Mouse (Mus musculus): ENCODE measurements around the gene Klb. TPM values are rescaled to one million over a fixed set of nuclear protein-coding genes. Genes with fewer than 3 reads are reported as not detected.

Gene Klb
- polyA plus RNA-seq (2012; rRNA removed; ENCODE audit: low replicate concordance) = 21.7 and 46.4 TPM in 2 replicates

DNA sequence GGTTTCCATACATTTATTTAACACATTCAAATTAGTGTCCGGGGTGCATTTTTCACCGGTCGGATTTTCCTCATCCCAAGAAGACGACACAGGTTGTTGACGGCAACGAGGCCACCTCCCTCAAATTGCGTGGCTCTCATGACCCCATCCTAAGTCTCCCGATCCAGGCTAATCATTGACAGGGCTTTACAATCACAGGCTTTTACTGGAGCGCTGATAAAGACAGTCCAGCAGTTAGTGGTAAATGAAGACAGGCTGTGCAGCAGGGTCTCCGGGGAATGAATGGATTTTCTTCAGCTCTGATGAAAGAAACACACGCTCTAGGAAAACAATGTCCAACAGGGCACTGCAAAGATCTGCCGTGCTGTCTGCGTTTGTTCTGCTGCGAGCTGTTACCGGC, at the start of gene Klb:
Gene Klb (plus strand): TSS at position 147 of the 400 bp plus-strand sequence.

DNA sequence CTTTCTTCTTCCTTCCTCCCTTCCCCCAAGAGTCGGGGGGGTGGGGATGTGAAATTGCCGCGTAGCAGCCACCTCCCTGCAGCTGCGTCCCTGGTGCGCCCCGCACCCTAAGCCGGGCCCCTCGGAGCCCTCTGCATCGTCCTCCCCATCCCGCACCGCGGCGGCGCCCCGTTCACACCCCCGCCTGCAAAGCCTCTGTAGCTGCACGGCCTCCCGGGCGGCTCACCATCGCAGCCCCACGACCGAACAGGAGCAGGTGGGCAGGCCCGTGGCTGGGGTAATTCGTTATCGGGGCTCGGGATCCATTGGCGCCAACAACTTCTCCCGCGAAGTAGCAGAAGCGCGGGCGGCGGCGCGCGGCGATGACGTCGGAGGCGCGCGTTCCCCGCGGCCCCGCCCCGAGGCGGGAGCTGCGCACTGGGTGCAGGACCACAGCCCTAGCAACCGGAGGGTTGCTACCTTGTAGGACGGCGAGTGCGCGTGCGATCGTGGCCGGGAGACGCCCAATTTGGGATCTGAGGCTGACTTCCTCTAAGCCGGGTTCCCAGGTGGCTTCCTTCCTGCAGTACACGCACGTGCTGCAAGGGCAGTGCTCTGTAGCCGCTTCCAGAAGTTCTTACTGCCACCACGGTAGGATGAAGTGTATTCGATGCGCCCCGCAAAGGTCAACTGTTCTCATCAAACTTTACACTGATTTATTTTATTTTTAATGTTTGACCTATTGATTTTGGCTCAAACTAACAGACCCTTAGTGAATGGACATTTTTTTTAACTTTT, 12.6 kb upstream of the Klb start, which contains the start of gene Rfc1:
Gene Rfc1 (minus strand): TSS at position 373 of the 777 bp plus-strand sequence.

DNA sequence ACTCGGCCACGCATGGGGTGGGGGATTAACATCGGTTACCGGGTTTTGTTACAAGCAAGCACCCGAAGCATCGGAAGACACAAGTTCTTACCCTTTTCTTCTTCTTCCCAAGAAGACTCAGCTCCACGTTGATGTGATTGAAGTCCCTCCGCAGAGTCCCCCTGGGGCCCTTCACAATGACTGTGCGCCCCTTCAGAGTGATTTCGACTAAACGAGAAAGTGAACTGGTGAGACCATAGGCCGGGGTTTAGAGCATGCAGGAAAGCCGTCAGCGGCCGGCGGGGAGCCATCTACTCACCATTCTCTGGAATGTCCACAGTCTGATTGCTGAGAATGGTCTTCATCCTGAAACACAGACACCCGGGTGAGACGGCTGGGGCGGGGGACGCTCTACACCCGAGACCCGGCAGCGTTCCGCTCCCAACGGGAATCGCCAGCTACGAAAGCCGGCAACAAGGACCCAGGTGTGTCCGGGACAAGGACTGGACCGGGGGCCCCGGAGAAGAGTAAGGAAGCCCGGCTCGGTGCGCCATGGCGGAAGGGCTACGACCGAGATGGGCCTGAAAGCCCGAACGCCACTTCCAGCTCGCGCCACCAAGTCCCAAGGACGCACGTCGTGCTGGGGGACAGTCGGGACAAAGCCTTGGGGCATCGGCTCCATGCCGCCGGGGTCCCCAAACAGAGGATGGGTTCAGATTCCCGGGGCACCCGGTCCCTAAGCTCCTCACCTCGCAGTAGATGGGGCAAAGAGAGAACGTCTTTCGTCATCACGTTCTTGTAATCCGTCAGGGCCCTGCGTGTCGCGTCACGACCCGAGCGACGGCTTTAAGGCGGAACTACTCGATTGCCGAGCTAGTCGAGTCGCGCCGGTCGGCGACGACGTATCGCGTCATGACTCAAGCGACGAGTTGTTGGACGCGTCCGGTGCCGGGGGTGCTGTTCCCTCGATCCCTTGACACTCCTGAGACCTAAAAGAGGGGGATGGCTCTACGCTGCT, 42.8 kb downstream of the Klb start, which contains the start of the genes Rpl9 and Lias:
Gene Rpl9 (minus strand): TSS at position 797 of the 997 bp plus-strand sequence.
Gene Lias (plus strand): TSS at position 850 of the 997 bp plus-strand sequence.

Other genes starting within 250 kb of the Klb start
- 44.9 and 73.8 TPM in 2 replicates for gene Klhl5, start 240.8 kb upstream of the Klb start, polyA plus RNA-seq (2012; rRNA removed; ENCODE audit: low replicate concordance)
- gene Wdr19, start 148.6 kb upstream of the Klb start, polyA plus RNA-seq (2012; rRNA removed; ENCODE audit: low replicate concordance) = 3.8 and 6.3 TPM in 2 replicates
- 17.9 and 25.0 TPM in 2 replicates for gene Rfc1, start 12.6 kb upstream of the Klb start, polyA plus RNA-seq (2012; rRNA removed; ENCODE audit: low replicate concordance)
- 310 and 522 TPM in 2 replicates for gene Rpl9, start 43.1 kb downstream of the Klb start, polyA plus RNA-seq (2012; rRNA removed; ENCODE audit: low replicate concordance)
- 20.2 and 26.9 TPM in 2 replicates for gene Lias, start 43.2 kb downstream of the Klb start, polyA plus RNA-seq (2012; rRNA removed; ENCODE audit: low replicate concordance)
- 25.7 and 30.3 TPM in 2 replicates for gene Ugdh, start 87.6 kb downstream of the Klb start, polyA plus RNA-seq (2012; rRNA removed; ENCODE audit: low replicate concordance)
- gene Gm43552, start 144.5 kb downstream of the Klb start, polyA plus RNA-seq (2012; rRNA removed; ENCODE audit: low replicate concordance) = not detected in 2 replicates
- 116 and 146 TPM in 2 replicates for gene Smim14, start 188.9 kb downstream of the Klb start, polyA plus RNA-seq (2012; rRNA removed; ENCODE audit: low replicate concordance)
- 20.4 and 32.3 TPM in 2 replicates for gene Ube2k, start 188.9 kb downstream of the Klb start, polyA plus RNA-seq (2012; rRNA removed; ENCODE audit: low replicate concordance)